Comparison of ENCODE assay signal across 10 mouse cellular contexts in the genomic region with DNA sequence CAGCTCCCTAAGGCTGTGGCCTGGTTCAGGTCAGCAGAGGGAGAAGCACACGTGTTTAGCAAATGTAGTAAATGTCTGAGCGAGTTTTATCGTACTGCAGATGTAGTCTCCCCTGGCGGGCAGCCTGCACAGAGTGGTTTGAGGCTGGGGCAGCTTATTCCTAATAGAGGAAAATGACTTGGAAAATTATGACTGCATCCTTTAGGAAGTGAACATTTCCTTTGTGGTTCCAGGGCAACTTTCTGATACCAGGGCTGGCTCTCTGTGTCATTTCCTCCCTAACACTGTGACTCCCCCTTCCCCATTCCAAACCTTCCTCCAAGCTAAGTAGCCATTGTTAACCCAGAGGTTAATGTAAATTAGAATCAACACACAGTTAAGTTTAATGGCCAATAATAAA.
DNase-seq lines count a peak whose midpoint lies in the region; ATAC-seq lines count a peak whose summit lies in the region.
"Had no signal": no experiment of that assay in that cellular context is flagged by ENCODE, and none has a peak within 500 bp of the region (broad histone marks: within the 10 kb centered on the region; RNA-seq: fewer than 3 reads in every experiment).

No protein-coding gene starts in this region.

- H3K4me2 ChIP-seq in embryonic facial prominence, embryonic 11.5 days (ENCODE audit: low read depth, low read length) = no peak overlapping the region
- peak overlapping the region; percentile 1; the same call in 1 of the 2 replicates for H3K4me2 ChIP-seq in kidney, embryonic 16.5 days (replicated peaks; ENCODE audit: low read depth, low read length)
- H3K4me2 ChIP-seq: neural tube, embryonic 12.5 days had no signal

- DNase-seq in embryonic facial prominence, embryonic 11.5 days (ENCODE audit: low spot score) = peak; percentile 17
- no peak for DNase-seq in embryonic facial prominence, embryonic 10.5 days (ENCODE audit: low spot score)
- DNase-seq in kidney, adult 18-20 months = no peak
- DNase-seq in kidney, postnatal 10 days = peak; percentile 46
- DNase-seq in urinary bladder, adult 18-20 months (ENCODE audit: low spot score in 2 of 2) = no peak
- DNase-seq in retina, postnatal 1 day = no peak

- no peak overlapping the region for H3K27ac ChIP-seq in embryonic facial prominence, embryonic 11.5 days (replicated peaks; ENCODE audit: low read depth, low read length)
- H3K27ac ChIP-seq in embryonic facial prominence, embryonic 10.5 days (replicated peaks) = no peak overlapping the region
- H3K27ac ChIP-seq in kidney, embryonic 16.5 days (ENCODE audit: low read length) = no peak overlapping the region
- H3K27ac ChIP-seq in brown adipose tissue, adult 24 weeks (replicated peaks; ENCODE audit: low read depth, low read length) = peak overlapping the region; percentile 62
- H3K27ac ChIP-seq: midbrain, embryonic 10.5 days; neural tube, embryonic 12.5 days had no signal

- H3K4me1 ChIP-seq in embryonic facial prominence, embryonic 11.5 days (ENCODE audit: control insufficient read depth, insufficient read depth, low read length) = no peaks in the 10 kb centered on the region
- peaks cover 14% of the 10 kb centered on the region; the same call in 1 of the 2 replicates for H3K4me1 ChIP-seq in embryonic facial prominence, embryonic 10.5 days
- peaks cover 58% of the 10 kb centered on the region for H3K4me1 ChIP-seq in kidney, embryonic 16.5 days (ENCODE audit: insufficient read depth, low read length)
- peaks cover 37% of the 10 kb centered on the region for H3K4me1 ChIP-seq in brown adipose tissue, adult 24 weeks (ENCODE audit: control insufficient read depth, insufficient read depth, insufficient read length, low read length)

- H3K27me3 ChIP-seq in embryonic facial prominence, embryonic 11.5 days (ENCODE audit: control insufficient read depth, insufficient read depth, low read length) = no peaks in the 10 kb centered on the region
- peaks cover 16% of the 10 kb centered on the region for H3K27me3 ChIP-seq in embryonic facial prominence, embryonic 10.5 days (replicated peaks; ENCODE audit: low read depth, poor library complexity, severe bottlenecking)
- no peaks in the 10 kb centered on the region for H3K27me3 ChIP-seq in kidney, embryonic 16.5 days (ENCODE audit: insufficient read depth, low read length)
- H3K27me3 ChIP-seq: neural tube, embryonic 12.5 days had no signal

- no peaks in the 10 kb centered on the region for H3K36me3 ChIP-seq in embryonic facial prominence, embryonic 11.5 days (replicated peaks; ENCODE audit: control insufficient read depth, insufficient read depth, low read depth, low read length)
- no peaks in the 10 kb centered on the region for H3K36me3 ChIP-seq in embryonic facial prominence, embryonic 10.5 days (replicated peaks)
- H3K36me3 ChIP-seq in kidney, embryonic 16.5 days (ENCODE audit: insufficient read depth, low read length) = no peaks in the 10 kb centered on the region
- H3K36me3 ChIP-seq: midbrain, embryonic 10.5 days; neural tube, embryonic 12.5 days had no signal

- 51% methylated on average over 4 of the region's 4 CpGs for WGBS in embryonic facial prominence, embryonic 11.5 days
- 61% methylated on average over 4 of the region's 4 CpGs for WGBS in embryonic facial prominence, embryonic 10.5 days
- WGBS in kidney, embryonic 16.5 days = 44% methylated on average over 4 of the region's 4 CpGs

- no peak overlapping the region for H3K9ac ChIP-seq in embryonic facial prominence, embryonic 11.5 days (replicated peaks; ENCODE audit: low read length)
- H3K9ac ChIP-seq in kidney, embryonic 16.5 days (replicated peaks; ENCODE audit: low read length) = no peak overlapping the region
- H3K9ac ChIP-seq: neural tube, embryonic 12.5 days had no signal

- no peak for ATAC-seq in embryonic facial prominence, embryonic 11.5 days (replicated peaks; ENCODE audit: insufficient number of reproducible peaks, low FRiP score, low TSS enrichment, low read depth)
- peak; percentile 39; the same call in 1 of the 2 replicates for ATAC-seq in kidney, embryonic 16.5 days (ENCODE audit: low FRiP score, low TSS enrichment)

- H3K9me3 ChIP-seq in embryonic facial prominence, embryonic 11.5 days (replicated peaks; ENCODE audit: control insufficient read depth, low read length) = no peaks in the 10 kb centered on the region
- no peaks in the 10 kb centered on the region for H3K9me3 ChIP-seq in embryonic facial prominence, embryonic 10.5 days
- no peaks in the 10 kb centered on the region for H3K9me3 ChIP-seq in kidney, embryonic 16.5 days (ENCODE audit: low read length)
- H3K9me3 ChIP-seq: midbrain, embryonic 10.5 days; neural tube, embryonic 12.5 days had no signal

- H3K4me3 ChIP-seq in embryonic facial prominence, embryonic 11.5 days (ENCODE audit: low read depth, low read length) = no peak overlapping the region
- H3K4me3 ChIP-seq in embryonic facial prominence, embryonic 10.5 days = no peak overlapping the region
- no peak overlapping the region for H3K4me3 ChIP-seq in kidney, embryonic 16.5 days (ENCODE audit: low read length)
- no peak overlapping the region for H3K4me3 ChIP-seq in brown adipose tissue, adult 24 weeks (ENCODE audit: insufficient read depth, low read depth, low read length)
- H3K4me3 ChIP-seq: midbrain, embryonic 10.5 days; neural tube, embryonic 12.5 days had no signal

Comparison
In these comparisons a context has a peak if more than half of its experiments do, and no peak if none do; other contexts are left out.
1. DNase-seq: peak in embryonic facial prominence, embryonic 11.5 days (single experiment) and kidney, postnatal 10 days (single experiment); none in embryonic facial prominence, embryonic 10.5 days (single experiment), kidney, adult 18-20 months (single experiment), urinary bladder, adult 18-20 months (0 of 2) and retina, postnatal 1 day (single experiment).